Mouse (Mus musculus): Measurements from ENCODE around the gene D930020B18Rik. TPM values are rescaled to one million over a fixed set of nuclear protein-coding genes. Genes with fewer than 3 reads are reported as not detected.

Gene D930020B18Rik
- total RNA-seq, 1 experiment from 2014 or later, result not detected

DNA sequence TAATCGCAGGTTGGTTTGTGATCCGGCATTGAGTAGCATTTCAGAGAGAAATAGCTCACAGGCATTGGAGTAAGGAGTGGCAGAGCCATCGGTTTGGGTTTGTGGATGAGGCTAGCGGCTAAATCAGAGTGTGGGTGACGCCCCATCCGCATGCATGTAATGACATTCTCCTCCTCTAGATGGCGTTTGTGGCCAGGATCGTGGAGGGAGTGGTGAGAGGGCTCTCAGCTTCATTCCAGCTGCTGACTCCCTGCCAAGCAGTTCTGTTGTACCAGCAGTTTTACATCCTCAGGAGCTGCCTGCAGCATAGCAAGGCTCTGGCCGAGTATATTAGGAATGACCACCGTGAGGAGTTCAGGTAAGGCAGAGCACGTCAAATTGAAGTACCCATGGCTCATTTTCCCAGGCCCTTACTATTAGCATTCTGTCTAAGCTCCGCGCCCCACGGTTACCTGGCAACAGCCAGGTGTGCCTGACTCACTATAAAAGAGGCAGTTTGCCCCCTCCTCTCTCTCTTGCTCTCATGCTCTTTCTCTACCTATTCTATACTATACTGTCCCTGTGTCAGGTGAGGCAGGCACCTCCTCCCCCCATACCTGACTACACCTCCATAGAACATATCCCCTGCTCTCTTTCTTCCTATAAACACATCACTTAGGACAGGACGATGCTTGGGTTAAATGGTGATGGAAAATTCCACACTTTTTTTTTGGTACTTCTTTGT is 48.4 kb downstream of the D930020B18Rik start:
- peak; percentile 64 for ATAC-seq (replicated peaks; ENCODE audit: insufficient number of reproducible peaks, low FRiP score, low TSS enrichment, poor library complexity, severe bottlenecking)

DNA sequence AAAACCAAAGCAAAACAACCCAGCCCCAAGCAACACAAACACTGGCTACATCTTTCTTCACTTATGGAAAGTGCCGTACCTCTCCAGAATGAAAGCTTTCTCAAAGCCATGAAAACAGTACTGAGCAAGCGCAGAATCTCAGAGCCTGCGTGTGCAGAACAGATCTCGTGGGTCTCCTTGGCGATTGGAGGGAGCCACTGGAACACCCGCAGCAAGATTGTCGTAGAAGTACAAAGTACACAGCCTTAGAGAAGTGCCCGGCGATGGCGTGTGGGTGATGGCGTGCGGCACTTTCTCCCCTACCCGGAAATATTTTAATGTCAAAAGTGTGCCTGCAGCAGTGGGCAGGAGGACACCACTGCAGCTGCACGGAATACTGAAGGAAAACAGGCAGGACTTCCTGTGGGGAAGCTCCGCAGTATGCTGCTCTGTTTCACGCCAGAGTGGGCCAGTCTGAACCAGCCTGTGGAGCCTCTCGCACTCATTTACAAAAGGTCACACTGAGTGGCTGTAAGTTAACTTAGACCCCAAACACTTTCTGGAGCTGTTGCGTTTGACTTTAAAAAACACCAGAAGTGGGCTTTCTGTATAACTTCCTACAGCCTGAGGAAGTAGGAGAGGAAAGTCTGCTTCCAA is 51.7 kb downstream of the D930020B18Rik start:
- ATAC-seq (replicated peaks; ENCODE audit: insufficient number of reproducible peaks, low FRiP score, low TSS enrichment, poor library complexity, severe bottlenecking), result no peak

DNA sequence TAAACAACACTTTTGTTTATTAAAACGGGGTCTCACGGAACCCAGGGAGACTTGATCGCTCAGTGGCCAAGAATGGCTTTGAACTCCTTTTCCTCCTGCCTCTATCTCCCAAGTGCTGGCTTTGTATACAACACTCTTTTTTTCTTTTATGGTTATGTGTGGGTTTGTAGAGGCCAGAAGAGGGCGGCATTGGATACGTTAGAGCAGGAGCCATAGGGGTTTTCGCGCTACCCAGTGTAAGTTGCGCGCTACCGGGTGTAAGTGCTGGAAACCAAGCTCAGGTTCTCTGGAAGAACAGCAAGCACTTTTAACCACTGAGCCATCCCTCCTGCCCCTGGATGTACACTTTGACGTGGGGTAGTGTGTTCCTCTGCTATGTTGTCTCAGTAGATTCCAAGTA is 53.2 kb downstream of the D930020B18Rik start:
- no peak for ATAC-seq (replicated peaks; ENCODE audit: insufficient number of reproducible peaks, low FRiP score, low TSS enrichment, poor library complexity, severe bottlenecking)

DNA sequence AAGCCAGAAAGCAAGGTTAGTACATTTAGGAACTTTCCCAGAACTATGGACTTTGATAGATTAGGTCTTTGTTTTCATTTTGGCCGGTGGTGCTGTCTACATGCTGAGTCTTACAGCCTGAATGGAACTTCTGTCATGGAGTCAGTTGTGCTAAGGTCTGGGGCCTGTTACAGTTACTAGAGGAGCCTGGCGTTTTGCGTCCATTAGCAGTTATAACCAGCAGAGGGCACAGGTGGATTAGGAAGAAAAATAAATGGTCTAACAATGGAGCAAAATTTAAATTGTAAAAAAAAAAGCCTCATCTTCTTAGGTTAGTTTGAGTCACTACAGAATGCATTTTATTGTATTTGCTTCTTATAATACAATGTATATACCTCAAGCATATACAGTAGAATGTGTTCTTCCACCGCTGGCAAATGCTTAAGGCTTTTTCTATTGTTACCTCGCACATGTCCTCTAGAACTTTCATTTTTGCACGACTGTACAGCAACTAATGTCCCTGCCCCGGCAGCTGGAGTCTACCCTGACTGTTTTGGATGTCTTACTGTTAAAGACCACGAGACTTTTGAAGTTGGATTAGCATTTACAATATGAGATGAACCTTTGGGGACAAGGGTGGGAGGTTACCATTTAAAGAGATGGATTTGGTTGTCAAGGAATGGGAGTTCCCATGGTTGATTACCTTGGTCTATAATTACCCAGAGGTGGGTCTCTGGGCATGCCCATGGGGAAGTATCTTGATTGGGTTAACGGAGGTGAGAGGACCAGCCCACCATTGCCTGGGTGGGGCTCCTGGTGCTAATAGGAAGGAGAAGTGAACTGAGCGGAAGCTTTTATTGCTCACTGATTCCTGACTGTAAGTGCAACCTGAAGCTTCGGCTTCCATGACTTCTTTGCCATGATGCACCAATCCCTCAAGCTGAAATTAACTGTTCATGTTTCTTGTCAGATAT is 60.2 kb downstream of the D930020B18Rik start:
- no peak for ATAC-seq (replicated peaks; ENCODE audit: insufficient number of reproducible peaks, low FRiP score, low TSS enrichment, poor library complexity, severe bottlenecking)

DNA sequence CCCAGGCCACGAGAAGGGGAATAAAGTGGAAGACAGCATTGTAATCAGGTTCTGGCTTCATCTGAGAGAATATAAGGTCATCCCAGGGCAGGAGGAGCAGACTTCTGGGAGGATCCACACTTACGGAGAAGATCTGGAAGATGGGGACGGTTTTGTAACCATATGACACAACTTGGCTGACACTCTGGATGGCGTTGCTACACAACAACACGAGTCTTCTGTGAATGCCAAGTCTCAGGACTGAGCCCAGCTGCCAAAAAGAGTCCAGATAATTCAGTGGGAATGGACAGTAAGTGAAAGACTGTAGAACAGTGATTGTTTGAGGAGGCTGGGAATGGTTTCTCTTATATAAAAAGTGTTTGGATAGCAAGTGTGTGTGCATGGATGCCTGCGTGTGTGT is 62.2 kb downstream of the D930020B18Rik start:
- ATAC-seq (replicated peaks; ENCODE audit: insufficient number of reproducible peaks, low FRiP score, low TSS enrichment, poor library complexity, severe bottlenecking), result no peak

DNA sequence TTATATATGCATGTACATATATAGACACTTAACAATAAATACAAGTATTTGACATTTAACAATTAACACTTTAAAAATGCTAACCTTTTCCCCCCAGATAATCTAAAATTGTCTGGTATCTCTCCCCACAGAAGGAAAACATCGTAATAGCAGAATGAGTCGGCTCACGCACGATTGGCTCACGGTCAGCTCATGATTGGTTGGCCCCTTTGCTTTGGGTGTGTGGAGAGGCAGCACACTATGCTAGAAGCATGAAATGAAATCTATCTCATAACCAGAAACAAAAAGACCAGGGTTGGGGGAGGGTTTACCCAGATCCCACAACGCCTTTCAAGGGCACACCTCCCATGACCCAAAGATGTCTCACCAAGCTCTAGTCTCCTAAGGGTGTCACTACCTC is 63.5 kb downstream of the D930020B18Rik start:
- ATAC-seq (replicated peaks; ENCODE audit: insufficient number of reproducible peaks, low FRiP score, low TSS enrichment, poor library complexity, severe bottlenecking), result no peak

DNA sequence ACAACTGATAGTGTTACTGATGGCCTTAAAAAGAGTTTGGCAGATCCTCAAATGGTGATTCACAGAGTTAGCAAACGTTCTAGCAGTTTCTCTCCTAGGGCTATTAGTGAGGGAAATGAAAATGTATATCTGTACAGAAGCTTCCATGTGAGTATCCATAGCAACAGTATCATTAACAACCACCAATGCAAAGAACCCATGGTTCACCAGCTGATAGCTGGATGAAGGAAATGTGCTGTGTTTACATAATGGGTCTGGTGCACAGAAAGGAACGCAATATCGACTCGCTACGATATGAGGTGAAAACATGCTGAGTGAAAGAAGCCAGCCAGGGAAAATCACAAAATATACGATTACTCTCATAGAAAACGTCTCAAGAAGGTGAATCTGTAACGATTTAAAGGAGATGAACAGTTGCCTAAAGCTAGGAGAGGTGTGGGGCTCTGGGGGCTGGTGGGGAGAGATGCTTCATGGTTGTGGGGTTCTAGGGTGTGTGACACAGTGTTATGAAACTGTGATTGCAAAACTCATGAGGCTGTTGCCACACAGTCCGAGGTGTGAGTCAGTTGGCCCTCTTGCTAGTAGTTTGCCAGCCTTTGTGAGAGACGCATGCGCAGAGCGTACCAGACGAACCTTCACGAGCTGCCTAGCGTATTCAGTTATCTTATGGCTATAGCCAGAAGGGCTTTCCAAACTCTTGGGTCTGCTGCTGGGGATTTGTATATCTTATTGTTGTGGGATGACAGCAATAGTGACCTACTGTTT is 64.2 kb downstream of the D930020B18Rik start:
- ATAC-seq (replicated peaks; ENCODE audit: insufficient number of reproducible peaks, low FRiP score, low TSS enrichment, poor library complexity, severe bottlenecking), result peak; percentile 82

DNA sequence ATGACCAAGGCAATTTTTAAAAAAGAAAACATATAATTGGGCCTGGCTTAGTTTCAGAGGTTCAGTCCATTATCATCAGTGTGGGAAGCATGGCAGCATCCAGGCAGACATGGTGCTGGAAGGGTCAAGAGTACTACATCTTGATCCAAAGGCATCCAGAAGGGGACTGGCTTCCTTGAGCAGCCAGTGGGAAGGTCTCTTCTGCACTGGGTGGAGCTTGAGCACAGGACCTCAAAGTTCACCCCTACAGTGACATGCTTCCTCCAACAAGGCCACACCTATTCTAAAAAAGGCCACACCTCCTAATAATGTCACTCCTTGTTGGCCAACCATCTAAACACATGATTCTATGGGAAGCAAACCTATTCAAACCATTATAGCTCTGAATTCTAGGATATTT is 75.5 kb downstream of the D930020B18Rik start:
- no peak for ATAC-seq (replicated peaks; ENCODE audit: insufficient number of reproducible peaks, low FRiP score, low TSS enrichment, poor library complexity, severe bottlenecking)

DNA sequence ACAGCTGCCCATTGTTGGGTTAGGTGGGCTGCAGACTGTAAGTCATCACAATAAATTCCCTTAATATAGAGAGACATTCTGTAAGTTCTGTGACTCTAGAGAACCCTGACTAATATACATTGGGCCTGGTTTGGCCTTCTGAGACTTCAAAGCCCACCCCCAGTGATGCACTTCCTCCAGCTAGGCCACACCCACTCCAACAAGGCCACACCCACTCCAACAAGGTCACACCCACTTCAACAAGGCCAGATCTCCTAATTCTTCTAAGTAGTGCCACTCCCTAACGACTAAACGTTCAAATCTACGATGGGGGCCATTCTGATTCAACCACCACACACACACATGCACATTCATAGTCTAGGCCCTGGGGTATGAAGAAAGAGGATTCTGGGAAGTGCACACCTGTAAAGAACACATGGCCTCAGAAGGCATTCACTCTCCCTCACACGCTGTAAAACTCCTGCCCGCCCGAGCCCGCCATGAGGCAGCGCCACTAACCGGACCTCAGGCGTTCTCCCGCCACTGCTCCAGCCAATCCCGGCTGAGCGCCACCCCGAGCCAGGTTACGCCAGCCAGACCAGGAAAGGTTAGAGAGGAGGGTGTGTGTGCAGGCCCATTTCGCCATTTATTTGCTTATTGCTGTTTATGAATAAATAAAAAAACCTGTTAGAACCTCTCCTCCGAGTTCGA is 77.7 kb downstream of the D930020B18Rik start:
- no peak for ATAC-seq (replicated peaks; ENCODE audit: insufficient number of reproducible peaks, low FRiP score, low TSS enrichment, poor library complexity, severe bottlenecking)

DNA sequence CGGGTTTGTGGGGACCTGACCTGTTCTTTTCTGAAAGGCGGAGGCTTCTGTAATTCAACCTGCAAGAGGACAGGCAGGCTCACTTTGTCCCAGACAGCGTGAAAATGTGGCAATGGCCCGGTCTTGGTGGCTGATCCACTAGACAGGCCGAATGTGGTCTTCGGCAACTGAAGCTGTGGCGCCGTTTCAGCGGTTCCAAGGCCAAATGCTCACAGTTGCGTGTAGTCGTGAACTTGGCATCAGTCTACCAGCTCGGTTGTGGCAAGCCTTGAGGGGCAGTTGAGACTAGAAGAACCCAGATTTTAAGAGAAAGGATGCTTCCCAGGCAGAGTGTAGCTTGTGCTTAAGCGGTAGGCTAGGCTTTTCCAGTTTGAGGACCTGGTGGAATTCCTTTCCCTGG is 79.3 kb downstream of the D930020B18Rik start:
- no peak for ATAC-seq (replicated peaks; ENCODE audit: insufficient number of reproducible peaks, low FRiP score, low TSS enrichment, poor library complexity, severe bottlenecking)

DNA sequence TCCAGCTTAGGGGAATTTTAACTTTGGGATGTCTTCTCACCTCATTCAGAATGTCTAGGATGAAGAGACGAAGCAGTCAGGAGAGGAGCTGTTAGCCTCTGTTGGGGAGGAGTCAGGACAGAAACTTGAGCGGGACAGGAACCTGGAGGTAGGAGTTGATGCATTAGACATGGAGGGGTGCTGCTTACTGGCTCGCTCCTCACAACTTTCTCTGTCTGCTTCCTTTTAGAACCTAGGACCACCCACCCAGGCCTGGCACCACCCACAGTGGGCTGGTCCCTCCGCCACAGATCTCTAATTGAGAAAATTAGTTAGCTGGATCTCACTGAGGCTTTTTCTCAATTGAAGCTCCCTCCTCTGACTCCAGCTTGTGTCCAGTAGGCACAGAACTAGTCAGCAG is 85.1 kb downstream of the D930020B18Rik start:
- no peak for ATAC-seq (replicated peaks; ENCODE audit: insufficient number of reproducible peaks, low FRiP score, low TSS enrichment, poor library complexity, severe bottlenecking)

DNA sequence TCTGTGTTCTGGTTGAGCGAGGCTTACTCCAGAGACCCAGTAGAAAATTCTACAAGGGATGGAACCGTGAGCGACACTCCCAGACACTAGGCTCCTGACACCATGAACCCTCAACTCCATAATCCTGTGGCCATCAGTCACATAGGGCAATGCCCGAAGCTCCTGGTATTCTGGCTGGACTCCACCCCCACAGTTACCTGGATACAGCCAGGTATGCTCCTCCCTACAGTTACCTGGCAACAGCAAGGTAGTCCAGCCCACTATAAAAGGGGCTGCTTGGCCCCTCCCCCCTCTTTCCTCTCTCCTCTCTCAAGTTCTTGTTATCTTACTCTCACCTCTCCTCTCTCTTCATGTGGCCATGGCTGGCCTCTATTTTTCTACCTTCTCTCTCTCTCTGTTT is 85.8 kb downstream of the D930020B18Rik start:
- ATAC-seq (replicated peaks; ENCODE audit: insufficient number of reproducible peaks, low FRiP score, low TSS enrichment, poor library complexity, severe bottlenecking), result no peak

DNA sequence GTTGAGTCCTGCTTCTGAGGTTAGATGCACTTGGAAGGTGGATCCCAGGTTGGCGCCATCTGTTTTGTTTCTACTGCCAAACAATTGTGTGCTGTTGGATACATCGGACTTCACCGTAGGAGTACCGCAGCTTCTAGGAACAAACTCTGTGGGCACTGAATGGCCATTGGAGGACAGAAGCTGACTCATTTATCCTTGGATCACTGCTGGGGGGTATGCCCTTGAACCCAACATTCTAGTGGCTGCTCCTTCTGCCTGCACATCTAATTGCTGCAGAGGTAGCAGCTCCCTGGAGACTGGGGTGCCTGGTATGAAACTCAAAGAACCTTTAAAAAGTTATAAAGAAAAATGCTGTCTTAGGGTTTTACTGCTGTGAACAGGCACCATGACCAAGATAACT is 86.8 kb downstream of the D930020B18Rik start:
- no peak for ATAC-seq (replicated peaks; ENCODE audit: insufficient number of reproducible peaks, low FRiP score, low TSS enrichment, poor library complexity, severe bottlenecking)

DNA sequence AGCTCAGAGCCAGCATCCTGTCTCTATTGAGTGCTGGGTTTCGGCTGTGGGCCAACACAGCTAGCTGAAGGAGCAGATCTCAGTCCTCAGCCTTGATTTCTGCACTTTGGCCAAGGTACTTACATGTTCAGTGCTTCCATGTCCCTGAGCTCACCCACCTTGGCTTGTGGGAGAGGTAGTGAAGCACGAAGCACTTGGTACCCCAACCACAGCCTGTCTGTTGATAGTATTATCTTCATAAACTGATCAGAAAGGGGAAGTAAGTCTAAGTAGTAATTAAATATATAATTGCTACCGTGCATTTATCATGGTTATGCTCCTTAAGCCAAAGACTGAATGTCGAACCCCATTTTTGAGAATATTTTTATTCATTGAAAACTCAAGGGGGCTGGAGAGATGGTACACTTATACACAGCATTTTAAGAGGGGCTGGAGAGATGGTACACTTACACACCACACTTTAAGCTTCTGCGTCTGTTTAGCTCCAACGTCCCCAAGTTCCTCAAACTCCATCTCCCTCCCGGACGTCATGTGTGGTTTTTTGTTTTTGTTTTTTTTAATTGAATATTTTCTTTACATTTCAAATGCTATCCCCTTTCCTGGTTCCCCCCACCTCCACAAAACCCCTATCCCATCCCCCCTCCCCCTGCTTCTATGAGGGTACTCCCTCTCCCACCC is 89.8 kb downstream of the D930020B18Rik start:
- no peak for ATAC-seq (replicated peaks; ENCODE audit: insufficient number of reproducible peaks, low FRiP score, low TSS enrichment, poor library complexity, severe bottlenecking)

DNA sequence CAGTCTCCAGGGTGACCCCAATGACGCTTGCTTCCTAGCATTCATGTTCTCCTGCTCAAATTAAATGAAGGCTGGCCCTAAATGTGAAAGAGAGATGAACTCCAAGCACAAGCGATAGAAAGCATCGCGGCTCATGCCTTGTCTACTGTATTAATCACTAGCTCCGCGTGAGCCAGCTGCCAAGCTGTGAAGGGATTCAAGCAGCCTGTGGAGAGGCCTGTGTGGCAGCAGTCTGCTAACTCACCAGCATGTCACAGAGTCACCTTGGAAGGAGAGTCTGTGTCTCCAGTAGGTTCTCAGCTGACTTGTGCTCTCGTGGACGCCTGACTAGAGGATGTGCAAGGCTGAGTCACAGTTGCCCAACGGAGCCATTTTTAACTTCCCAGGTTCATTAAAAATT is 91.2 kb downstream of the D930020B18Rik start:
- ATAC-seq (replicated peaks; ENCODE audit: insufficient number of reproducible peaks, low FRiP score, low TSS enrichment, poor library complexity, severe bottlenecking), result no peak

DNA sequence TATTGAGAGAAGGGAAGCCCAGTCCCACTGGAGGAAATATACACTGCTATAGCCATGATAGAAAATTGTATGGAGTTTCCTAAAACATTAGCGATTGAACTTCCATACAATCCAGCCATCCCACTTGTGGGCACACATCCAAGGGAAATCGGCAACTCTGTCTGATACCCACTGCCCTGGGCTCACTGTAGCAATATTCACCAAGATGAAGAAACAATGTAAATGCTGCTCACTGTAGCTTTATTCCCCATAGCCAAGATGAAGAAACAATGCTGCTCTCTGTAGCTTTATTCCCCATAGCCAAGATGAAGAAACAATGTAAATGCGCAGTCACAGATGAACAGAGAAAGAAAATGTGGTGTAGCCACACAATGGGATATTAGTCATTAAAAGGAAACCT is 95.9 kb downstream of the D930020B18Rik start:
- no peak for ATAC-seq (replicated peaks; ENCODE audit: insufficient number of reproducible peaks, low FRiP score, low TSS enrichment, poor library complexity, severe bottlenecking)

DNA sequence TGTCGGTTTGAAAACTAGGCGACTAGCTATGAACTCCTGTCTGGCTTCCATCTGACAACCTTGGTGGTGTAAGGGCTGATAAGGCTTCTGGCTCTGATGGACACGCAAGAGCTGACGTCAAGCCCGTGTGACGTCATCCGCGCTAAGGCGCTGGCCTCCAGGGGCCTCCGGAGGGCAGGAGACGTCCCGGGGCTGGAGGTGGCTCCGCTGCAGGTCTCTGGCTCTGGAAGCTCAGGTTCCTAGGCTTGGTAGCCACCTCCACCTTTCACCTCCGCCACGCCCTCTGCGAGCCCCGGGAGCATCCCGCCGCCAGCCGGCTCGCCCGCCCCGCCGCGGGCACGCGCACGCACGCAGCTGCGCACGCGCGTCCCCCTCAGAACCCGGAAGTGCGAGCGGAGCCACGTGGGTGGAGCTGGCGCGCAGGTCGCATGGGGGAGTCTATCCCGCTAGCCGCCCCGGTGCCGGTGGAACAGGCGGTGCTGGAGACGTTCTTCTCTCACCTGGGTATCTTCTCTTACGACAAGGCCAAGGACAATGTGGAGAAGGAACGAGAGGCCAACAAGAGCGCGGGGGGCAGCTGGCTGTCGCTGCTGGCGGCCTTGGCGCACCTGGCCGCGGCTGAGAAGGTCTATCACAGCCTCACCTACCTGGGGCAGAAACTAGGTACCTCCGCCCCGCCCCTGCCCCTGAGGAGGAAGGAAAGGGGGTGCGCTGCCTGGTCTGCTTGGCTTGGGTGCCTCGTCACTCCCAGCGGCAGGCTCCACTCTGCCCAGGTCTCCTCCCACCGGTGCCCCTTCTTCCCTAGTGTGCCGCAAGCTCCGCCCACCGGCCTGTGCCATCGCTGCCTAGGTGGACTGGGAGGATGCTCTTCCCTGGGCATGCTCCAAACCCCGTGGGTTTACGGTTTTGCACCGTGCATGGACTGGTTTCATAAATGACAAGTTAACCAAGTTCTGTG is 98.4 kb downstream of the D930020B18Rik start, which contains the start of gene BC048403:
Gene BC048403, plus strand, starts transcription at position 390 of the 958 bp plus-strand sequence.
- peak; percentile 84 for ATAC-seq (replicated peaks; ENCODE audit: insufficient number of reproducible peaks, low FRiP score, low TSS enrichment, poor library complexity, severe bottlenecking)

Measured in monocyte, adult 5-6 weeks (primary cell).